Mouse (Mus musculus): ENCODE data around the gene Epm2a.
"Not testable (repeated sequence)": the region's sequence is repeated elsewhere in the genome, so short reads cannot be mapped to it uniquely, and the experiment has no call there.

The Epm2a gene

DNA sequence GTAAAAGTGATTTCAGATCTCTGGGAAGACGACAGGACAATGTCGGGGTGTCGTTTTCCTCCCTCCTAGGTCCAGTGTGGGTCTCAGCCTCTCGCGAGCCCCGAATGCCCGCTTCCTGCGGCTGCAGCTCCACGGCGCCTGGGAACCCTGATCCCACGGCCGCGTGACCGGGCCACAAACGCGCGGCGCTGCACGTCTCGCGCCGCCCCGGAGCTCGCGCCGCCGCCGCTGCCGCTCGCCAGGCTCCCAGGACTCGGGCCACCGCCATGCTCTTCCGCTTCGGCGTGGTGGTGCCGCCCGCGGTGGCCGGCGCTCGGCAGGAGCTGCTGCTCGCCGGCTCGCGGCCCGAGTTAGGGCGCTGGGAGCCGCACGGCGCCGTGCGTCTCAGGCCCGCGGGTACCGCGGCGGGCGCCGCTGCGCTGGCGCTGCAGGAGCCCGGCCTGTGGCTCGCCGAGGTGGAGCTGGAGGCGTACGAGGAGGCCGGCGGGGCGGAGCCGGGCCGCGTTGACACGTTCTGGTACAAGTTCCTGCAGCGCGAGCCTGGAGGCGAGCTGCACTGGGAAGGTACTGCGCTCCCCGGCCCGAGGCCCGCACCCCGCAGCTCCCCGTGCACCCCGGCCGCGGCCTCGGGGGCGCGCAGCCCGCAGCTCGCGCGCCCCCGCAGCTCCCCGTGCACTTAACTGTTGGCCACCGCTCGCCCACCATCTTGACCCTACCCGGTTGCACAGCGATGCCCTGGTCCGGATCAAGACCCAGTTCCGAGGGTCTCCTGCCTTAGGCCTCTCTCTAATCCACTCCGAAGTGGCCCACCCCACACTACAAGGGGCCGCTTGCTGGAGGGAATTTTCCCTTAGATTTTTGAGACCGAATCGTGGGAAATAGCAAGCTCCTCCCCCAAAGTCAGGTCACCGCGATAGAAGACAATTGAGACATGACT, at the start of gene Epm2a:
Gene Epm2a (plus strand): TSS at position 200 of the 937 bp plus-strand sequence.
- ATAC-seq (ENCODE audit: low TSS enrichment): peak; percentile 96

- no peak for ATAC-seq (ENCODE audit: low TSS enrichment)
Observed at GRCm38 (mm10) chr10:11298418-11298817, 44.8 kb upstream of the Epm2a start.

DNA sequence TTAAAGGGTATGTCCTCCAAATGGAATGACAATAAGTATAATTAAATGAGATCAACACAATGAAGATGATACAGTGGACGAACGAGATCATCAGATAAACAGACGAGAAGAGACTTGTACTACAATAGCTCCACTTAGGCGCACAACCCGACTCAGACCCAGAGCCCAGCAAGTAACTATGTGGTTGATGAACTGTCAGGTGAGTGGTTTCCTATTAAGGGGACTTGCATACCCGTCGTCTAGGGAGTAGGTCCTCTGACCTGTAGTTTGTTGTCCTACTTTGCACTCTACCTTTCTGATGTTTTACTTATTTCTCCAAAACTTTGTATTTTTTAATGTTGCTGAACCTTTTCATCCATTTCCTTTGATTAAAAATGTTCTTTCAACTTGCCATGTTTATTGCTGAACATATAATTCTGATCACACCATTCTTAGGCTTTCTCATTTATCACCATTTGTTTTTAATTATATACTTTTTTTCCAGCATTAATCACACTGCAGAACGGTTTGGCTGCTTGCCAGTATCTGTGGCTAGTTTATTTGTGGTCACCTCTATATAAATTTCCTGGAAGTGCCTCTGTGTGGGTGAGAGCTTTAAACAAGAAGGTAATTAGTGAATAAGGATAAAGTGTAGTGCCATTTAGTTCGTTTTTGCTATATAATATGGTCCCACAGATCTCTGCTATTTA, 37.7 kb upstream of the Epm2a start:
- ATAC-seq (ENCODE audit: low TSS enrichment): no peak

GRCm38 (mm10) chr10:11306054-11306367, 37.2 kb upstream of the Epm2a start:
- ATAC-seq (ENCODE audit: low TSS enrichment): no peak

DNA sequence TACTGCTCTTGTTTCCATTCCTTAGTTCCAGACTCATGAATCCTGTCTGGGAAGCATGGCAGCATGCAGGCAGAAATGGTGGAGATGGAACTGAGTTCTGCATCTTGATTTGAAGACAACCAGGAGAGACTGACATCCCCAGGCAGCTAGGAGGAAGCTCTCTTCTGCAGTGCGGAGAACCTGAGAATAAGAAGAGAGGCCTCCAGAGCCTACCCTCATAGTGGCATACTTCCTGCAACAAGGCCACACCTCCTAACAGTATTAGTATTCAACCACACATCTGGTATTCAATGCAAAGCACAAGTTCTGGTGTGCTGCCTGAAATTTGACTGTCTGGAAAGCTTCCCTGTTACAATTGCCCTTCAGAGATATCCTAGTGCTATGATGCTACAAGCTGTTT, 33.3 kb upstream of the Epm2a start:
- ATAC-seq (ENCODE audit: low TSS enrichment): no peak

GRCm38 (mm10) chr10:11310481-11310880, 32.7 kb upstream of the Epm2a start:
- ATAC-seq (ENCODE audit: low TSS enrichment): no peak

GRCm38 (mm10) chr10:11317856-11318454, 25.2 kb upstream of the Epm2a start:
- not testable (repeated sequence) for ATAC-seq (ENCODE audit: low TSS enrichment)

GRCm38 (mm10) chr10:11319446-11319970, 23.7 kb upstream of the Epm2a start:
- ATAC-seq (ENCODE audit: low TSS enrichment): no peak

DNA sequence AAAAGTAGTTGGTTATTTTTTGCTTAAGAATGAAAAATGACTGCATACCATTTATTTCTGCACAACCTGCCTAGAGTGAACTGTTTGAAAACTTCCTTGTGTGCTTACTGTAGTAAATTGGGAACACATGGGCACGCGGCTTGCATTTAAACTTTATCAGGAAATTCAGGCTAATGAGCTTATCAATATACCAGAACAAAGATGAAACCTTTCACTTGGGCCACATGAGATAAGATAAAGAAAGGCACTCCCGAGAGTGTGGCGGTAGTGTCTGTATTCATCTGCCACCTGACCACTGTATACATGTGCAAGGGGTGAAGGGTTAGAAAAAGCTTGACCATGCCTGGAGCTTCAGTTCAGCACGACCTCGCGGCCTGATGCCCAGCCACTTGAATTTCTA, 20.9 kb upstream of the Epm2a start:
- ATAC-seq (ENCODE audit: low TSS enrichment): no peak

- ATAC-seq (ENCODE audit: low TSS enrichment): peak; percentile 100
Observed at GRCm38 (mm10) chr10:11323202-11323898, 19.9 kb upstream of the Epm2a start.

DNA sequence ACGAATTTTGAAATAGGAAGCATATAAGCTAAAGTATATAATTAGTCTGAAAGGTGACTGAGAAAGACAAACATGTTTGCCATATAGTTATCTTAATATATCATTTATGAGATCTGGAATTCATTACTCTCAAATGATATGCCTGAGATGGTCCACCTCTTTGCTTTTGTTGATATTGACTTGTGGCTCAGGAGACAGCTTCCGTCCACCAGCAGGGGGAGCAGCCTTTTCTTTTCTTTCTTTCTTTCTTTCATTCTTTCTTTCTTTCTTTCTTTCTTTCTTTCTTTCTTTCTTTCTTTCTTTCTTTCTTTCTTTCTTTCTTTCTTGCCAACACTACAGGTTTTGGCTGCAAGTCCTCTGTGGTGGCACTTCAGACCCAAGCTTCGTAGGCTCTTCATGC, 16.7 kb upstream of the Epm2a start:
- no peak for ATAC-seq (ENCODE audit: low TSS enrichment)

DNA sequence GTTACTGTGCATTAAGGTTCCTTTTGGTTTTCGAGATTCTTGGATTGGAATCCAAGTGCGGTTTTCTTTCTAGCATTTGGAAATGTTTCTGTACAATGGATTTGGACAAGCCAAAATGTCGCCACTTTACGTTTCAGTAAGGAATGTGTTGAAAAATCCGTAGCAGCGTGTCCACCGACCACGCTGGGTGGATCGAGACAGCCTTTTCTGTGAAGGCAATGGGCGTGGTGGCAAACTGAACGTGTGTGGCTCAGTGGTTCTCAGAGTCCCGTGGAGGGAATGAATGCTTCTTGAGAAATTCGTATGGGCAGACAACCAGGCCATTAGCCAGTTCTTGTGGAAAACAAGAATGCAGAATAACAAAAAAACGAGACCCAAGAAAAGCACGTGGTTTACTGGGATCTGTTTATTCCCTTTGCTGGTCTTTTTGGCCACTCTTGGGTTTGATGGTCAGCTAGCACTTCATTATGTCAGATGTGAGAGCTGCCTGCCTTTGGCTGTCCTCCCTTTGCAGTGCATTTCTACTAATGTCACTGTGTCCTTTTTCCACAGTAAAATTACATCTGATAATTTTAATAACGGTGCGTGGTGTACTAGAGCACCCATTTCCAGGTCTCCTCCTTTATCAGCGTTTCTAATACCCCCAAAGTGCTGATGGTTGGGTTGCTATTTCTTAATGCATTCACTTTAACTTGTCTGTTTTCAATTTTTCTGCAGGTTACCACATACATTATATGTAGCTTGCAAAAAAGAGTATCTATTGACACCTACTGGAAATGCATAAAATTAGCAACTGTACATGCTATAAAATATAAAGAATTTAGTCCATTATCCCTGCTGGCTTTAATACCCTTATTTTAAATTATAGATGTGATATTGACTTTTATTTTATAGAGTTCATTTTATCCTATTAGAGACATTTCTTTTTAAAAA, 1.6 kb downstream of the Epm2a start:
- no peak for ATAC-seq (ENCODE audit: low TSS enrichment)

DNA sequence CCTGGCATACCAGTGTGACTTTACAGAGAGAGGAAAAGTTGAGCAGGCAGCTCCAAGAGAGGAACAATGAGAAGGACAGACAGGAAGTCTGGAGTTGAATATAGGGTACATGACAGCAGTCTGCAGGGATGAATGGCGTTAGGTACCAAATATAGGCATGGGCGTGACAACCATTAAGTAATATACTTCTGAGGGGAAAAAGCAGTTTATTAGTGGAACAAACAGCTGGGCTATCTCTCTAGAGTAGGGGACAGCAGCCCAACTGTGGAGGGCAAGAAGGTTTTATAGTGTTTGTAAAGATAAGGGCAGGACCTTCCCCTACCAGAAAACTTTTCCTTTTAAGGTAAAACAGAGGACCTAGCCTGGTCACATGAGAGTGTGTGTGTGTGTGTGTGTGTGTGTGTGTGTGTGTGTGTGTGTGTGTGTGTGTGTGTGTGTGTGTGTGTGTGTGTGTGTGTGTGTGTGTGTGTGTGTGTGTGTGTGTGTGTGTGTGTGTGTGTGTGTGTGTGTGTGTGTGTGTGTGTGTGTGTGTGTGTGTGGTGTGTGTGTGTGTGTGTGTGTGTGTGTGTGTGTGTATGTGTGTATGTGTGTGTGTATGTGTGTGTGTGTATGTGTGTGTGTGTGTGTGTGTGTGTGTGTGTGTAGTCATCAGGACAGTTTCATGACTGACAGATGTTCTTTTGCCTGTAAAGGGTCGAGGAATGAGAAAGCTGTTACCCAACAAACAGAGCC, 7.2 kb downstream of the Epm2a start:
- not testable (repeated sequence) for ATAC-seq (ENCODE audit: low TSS enrichment)

DNA sequence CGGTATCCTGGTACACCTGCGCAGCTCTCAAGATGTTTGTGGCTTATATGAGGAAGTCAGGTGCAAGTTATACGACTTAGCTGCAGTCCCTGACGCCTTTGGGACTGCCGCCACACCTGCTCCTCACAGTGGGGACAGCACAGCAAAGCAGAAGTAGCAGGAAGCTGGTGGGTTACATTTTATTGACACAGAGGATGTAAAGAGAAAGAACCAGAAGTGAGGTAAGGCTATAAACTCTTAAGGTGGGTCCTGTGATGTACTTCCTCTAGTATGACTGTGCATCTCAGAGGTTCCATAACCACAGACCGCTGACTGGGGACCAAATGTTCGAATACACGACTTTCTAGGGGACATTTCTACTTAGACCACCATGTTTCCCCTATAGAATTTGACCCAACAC, 11.4 kb downstream of the Epm2a start:
- ATAC-seq (ENCODE audit: low TSS enrichment): no peak

- peak; percentile 97 for ATAC-seq (ENCODE audit: low TSS enrichment)
Observed at GRCm38 (mm10) chr10:11361985-11362692, 18.9 kb downstream of the Epm2a start.

GRCm38 (mm10) chr10:11362896-11363487, 19.8 kb downstream of the Epm2a start:
- ATAC-seq (ENCODE audit: low TSS enrichment): no peak

- ATAC-seq (ENCODE audit: low TSS enrichment): peak; percentile 95
Observed at GRCm38 (mm10) chr10:11381302-11381701, 38.1 kb downstream of the Epm2a start.

- ATAC-seq (ENCODE audit: low TSS enrichment): no peak
Observed at GRCm38 (mm10) chr10:11410926-11411325, 67.7 kb downstream of the Epm2a start.

- ATAC-seq (ENCODE audit: low TSS enrichment): no peak
Observed at GRCm38 (mm10) chr10:11420071-11420470, 76.9 kb downstream of the Epm2a start.
